Mouse (Mus musculus): Measurements from ENCODE around the gene Rftn2. TPM values are rescaled to one million over a fixed set of nuclear protein-coding genes. Genes with fewer than 3 reads are reported as not detected.

Gene Rftn2
- polyA plus RNA-seq, 1 experiment = 7.0 TPM

DNA sequence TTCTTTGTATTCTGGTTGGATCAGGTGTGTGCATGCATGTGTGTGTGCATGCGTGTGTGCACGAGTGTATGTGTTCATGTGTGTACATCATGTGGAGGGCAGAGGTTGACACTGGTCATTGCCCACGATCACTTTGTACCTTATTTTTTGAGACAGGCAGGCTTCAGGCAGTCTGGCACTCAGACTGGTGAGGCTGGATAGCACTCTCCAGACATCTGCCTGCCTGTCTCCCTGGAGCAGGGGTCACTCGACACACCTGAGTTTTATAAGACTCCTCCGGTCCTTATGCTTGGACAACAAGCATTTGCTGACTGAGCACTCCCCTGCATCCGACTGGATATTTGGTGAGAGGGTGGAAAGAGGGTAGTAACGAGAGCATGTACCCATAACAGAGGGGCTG is 3.6 kb downstream of the Rftn2 start:
- Histone ChIP-seq H3K27me3 (ENCODE audit: control insufficient read depth, insufficient read depth, low read length) (no peaks in the 10 kb centered on the region), H3K4me1 (ENCODE audit: control insufficient read depth, insufficient read depth, low read length) (peaks cover 9% of the 10 kb centered on the region), H3K4me3 (ENCODE audit: control insufficient read depth, low read depth, low read length) (no peak overlapping the region), H3K36me3 (ENCODE audit: control insufficient read depth, insufficient read depth, low read length) (no peaks in the 10 kb centered on the region), H3K27ac (ENCODE audit: control insufficient read depth, insufficient read depth, low read depth, low read length) (no peak overlapping the region)
- TF ChIP-seq POLR2A (IDR thresholded peaks at IDR 0.05; ENCODE audit: control insufficient read depth, low read depth, low read length) (no peak), CTCF (IDR thresholded peaks at IDR 0.05; ENCODE audit: control insufficient read depth, insufficient read depth, insufficient replicate concordance, low read depth, low read length) (no peak)

DNA sequence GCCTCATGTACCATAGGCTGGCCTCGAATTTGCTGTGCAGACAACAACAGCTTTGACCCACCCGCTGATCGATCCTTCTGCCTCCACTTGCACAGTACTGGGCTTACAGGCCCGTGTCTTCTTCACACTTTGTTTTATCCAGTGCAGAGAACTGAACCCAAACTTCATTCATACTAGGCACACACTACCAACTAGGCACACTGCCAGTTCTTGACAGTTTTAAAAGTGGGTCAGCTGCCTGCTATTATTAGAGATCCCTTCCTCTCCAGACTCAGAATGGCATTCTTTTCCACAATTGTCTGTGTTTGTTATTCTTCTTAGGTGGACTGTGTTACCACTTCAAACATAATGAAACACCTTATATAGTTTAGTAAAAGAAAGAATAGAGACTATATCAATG is 5.2 kb downstream of the Rftn2 start:
- H3K27ac ChIP-seq (ENCODE audit: control insufficient read depth, insufficient read depth, low read depth, low read length) = no peak overlapping the region
- no peaks in the 10 kb centered on the region for H3K27me3 ChIP-seq (ENCODE audit: control insufficient read depth, insufficient read depth, low read length)
- H3K36me3 ChIP-seq (ENCODE audit: control insufficient read depth, insufficient read depth, low read length) = no peaks in the 10 kb centered on the region
- TF ChIP-seq POLR2A (IDR thresholded peaks at IDR 0.05; ENCODE audit: control insufficient read depth, low read depth, low read length) (no peak), CTCF (IDR thresholded peaks at IDR 0.05; ENCODE audit: control insufficient read depth, insufficient read depth, insufficient replicate concordance, low read depth, low read length) (no peak)
- H3K4me3 ChIP-seq (ENCODE audit: control insufficient read depth, low read depth, low read length) = no peak overlapping the region
- peaks cover 7% of the 10 kb centered on the region for H3K4me1 ChIP-seq (ENCODE audit: control insufficient read depth, insufficient read depth, low read length)

DNA sequence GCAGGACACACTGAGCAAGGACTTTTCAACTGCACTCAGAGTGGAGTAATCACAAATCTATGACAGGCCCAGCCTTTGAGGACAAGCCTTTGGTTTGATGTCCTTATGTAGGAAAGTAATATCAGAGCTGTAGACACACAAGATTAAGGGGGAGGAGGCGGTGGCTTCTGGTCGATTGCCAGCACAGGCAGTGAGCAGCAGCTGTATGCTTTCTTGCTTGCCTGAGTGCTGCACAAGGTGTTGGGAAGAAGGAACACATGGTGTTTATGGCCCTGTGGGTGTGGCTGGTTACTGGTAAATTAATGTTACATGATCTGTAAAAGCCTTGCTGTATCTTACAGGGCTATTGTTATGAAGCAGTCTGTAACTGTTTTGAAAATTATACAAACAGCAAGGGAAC is 9.4 kb downstream of the Rftn2 start:
- Histone ChIP-seq H3K4me3 (ENCODE audit: control insufficient read depth, low read depth, low read length) (no peak overlapping the region), H3K36me3 (ENCODE audit: control insufficient read depth, insufficient read depth, low read length) (no peaks in the 10 kb centered on the region), H3K27ac (ENCODE audit: control insufficient read depth, insufficient read depth, low read depth, low read length) (no peak overlapping the region), H3K4me1 (ENCODE audit: control insufficient read depth, insufficient read depth, low read length) (peaks cover 4% of the 10 kb centered on the region), H3K27me3 (ENCODE audit: control insufficient read depth, insufficient read depth, low read length) (no peaks in the 10 kb centered on the region)
- no peak for TF ChIP-seq POLR2A (IDR thresholded peaks at IDR 0.05; ENCODE audit: control insufficient read depth, low read depth, low read length)
- TF ChIP-seq CTCF (IDR thresholded peaks at IDR 0.05; ENCODE audit: control insufficient read depth, insufficient read depth, insufficient replicate concordance, low read depth, low read length) = no peak

- peaks cover 2% of the 10 kb centered on the region for H3K4me1 ChIP-seq (ENCODE audit: control insufficient read depth, insufficient read depth, low read length)
Observed at GRCm38 (mm10) chr1:55215185-55215813, 11.3 kb downstream of the Rftn2 start.

DNA sequence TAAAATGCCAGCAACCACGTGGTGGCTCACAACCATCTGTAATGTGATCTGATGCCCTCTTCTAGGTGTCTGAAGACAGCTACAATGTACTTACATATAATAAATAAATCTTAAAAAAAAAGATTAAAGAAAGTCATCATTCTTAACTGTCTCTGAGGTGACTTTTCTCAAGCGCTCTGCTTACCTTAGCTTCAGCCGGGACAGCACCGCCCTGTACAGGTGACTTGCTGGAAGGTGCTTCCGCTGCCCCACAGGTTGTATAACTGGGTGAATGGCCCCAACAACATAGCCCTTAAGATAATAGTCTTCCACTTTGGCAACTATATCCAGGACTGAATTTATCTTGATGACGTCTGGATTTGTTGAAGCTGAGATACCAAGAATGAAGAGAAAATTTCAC is 12.6 kb downstream of the Rftn2 start:
- TF ChIP-seq POLR2A (IDR thresholded peaks at IDR 0.05; ENCODE audit: control insufficient read depth, low read depth, low read length) = no peak
- no peak for TF ChIP-seq CTCF (IDR thresholded peaks at IDR 0.05; ENCODE audit: control insufficient read depth, insufficient read depth, insufficient replicate concordance, low read depth, low read length)
- Histone ChIP-seq H3K27ac (ENCODE audit: control insufficient read depth, insufficient read depth, low read depth, low read length) (no peak overlapping the region), H3K4me3 (ENCODE audit: control insufficient read depth, low read depth, low read length) (no peak overlapping the region), H3K36me3 (ENCODE audit: control insufficient read depth, insufficient read depth, low read length) (no peaks in the 10 kb centered on the region), H3K4me1 (ENCODE audit: control insufficient read depth, insufficient read depth, low read length) (no peaks in the 10 kb centered on the region; the same call in 1 of the 2 replicates), H3K27me3 (ENCODE audit: control insufficient read depth, insufficient read depth, low read length) (no peaks in the 10 kb centered on the region)

More at GRCm38 (mm10) chr1:55215185-55215813, 11.3 kb downstream of the Rftn2 start:
- Histone ChIP-seq H3K27ac (ENCODE audit: control insufficient read depth, insufficient read depth, low read depth, low read length) (no peak overlapping the region), H3K27me3 (ENCODE audit: control insufficient read depth, insufficient read depth, low read length) (no peaks in the 10 kb centered on the region), H3K36me3 (ENCODE audit: control insufficient read depth, insufficient read depth, low read length) (no peaks in the 10 kb centered on the region), H3K4me3 (ENCODE audit: control insufficient read depth, low read depth, low read length) (no peak overlapping the region)
- TF ChIP-seq POLR2A (IDR thresholded peaks at IDR 0.05; ENCODE audit: control insufficient read depth, low read depth, low read length) (no peak), CTCF (IDR thresholded peaks at IDR 0.05; ENCODE audit: control insufficient read depth, insufficient read depth, insufficient replicate concordance, low read depth, low read length) (no peak)

DNA sequence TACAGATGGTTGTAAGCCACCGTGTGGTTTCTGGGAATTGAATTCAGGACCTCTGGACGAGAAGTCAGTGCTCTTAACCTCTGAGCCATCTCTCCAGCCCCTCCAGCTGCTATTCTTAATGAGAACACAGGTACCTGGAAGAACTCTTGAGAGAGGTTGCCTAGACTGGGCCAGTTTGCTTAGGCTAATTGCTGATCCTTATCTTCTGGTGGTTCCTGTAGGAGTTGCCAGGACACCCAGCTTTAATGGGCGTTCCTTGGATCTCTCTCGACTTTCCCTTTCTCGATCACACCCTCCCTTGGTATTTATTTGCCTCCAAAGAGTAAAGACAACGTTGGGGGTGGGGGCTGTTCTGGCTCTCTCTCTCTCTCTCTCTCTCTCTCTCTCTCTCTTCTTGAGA is 13.1 kb downstream of the Rftn2 start:
- H3K4me3 ChIP-seq (ENCODE audit: control insufficient read depth, low read depth, low read length) = no peak overlapping the region
- no peaks in the 10 kb centered on the region for H3K36me3 ChIP-seq (ENCODE audit: control insufficient read depth, insufficient read depth, low read length)
- no peaks in the 10 kb centered on the region for H3K27me3 ChIP-seq (ENCODE audit: control insufficient read depth, insufficient read depth, low read length)
- H3K4me1 ChIP-seq (ENCODE audit: control insufficient read depth, insufficient read depth, low read length) = no peaks in the 10 kb centered on the region; the same call in 1 of the 2 replicates
- H3K27ac ChIP-seq (ENCODE audit: control insufficient read depth, insufficient read depth, low read depth, low read length) = no peak overlapping the region
- TF ChIP-seq CTCF (IDR thresholded peaks at IDR 0.05; ENCODE audit: control insufficient read depth, insufficient read depth, insufficient replicate concordance, low read depth, low read length) = no peak
- no peak for TF ChIP-seq POLR2A (IDR thresholded peaks at IDR 0.05; ENCODE audit: control insufficient read depth, low read depth, low read length)

DNA sequence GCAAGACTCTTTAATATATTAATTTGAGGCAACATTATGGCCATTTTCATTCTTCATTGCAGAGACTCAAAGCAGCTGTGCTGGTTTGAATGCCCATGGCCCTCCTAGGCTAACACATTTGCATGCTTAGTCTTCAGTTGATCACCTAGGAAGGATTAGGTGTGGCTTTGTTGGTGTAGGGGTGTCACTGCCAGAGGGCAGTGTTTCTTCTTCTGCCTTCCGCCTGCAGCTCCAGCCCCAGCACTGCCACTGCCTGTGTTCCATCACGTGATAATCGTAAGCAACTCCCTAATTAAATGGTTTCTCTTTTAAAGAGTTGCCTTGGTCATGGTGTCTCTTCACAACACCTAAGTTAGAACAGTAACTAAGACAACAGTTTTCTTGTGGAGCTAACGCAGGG is 13.8 kb downstream of the Rftn2 start:
- Histone ChIP-seq H3K27me3 (ENCODE audit: control insufficient read depth, insufficient read depth, low read length) (no peaks in the 10 kb centered on the region), H3K4me1 (ENCODE audit: control insufficient read depth, insufficient read depth, low read length) (no peaks in the 10 kb centered on the region; the same call in 1 of the 2 replicates), H3K27ac (ENCODE audit: control insufficient read depth, insufficient read depth, low read depth, low read length) (no peak overlapping the region), H3K4me3 (ENCODE audit: control insufficient read depth, low read depth, low read length) (no peak overlapping the region), H3K36me3 (ENCODE audit: control insufficient read depth, insufficient read depth, low read length) (no peaks in the 10 kb centered on the region)
- no peak for TF ChIP-seq POLR2A (IDR thresholded peaks at IDR 0.05; ENCODE audit: control insufficient read depth, low read depth, low read length)
- TF ChIP-seq CTCF (IDR thresholded peaks at IDR 0.05; ENCODE audit: control insufficient read depth, insufficient read depth, insufficient replicate concordance, low read depth, low read length) = no peak
